Mouse (Mus musculus) naive thymus-derived CD4-positive, alpha-beta T cell, adult 2 months (primary cell): ENCODE results near the gene Fndc3b.

Experiments used
- DNase-seq: peaks from one replicate; pipeline ENCODE4 v3.0.0-alpha.2; 2011; ENCODE audit warnings: low read depth

Fndc3b gene

DNA sequence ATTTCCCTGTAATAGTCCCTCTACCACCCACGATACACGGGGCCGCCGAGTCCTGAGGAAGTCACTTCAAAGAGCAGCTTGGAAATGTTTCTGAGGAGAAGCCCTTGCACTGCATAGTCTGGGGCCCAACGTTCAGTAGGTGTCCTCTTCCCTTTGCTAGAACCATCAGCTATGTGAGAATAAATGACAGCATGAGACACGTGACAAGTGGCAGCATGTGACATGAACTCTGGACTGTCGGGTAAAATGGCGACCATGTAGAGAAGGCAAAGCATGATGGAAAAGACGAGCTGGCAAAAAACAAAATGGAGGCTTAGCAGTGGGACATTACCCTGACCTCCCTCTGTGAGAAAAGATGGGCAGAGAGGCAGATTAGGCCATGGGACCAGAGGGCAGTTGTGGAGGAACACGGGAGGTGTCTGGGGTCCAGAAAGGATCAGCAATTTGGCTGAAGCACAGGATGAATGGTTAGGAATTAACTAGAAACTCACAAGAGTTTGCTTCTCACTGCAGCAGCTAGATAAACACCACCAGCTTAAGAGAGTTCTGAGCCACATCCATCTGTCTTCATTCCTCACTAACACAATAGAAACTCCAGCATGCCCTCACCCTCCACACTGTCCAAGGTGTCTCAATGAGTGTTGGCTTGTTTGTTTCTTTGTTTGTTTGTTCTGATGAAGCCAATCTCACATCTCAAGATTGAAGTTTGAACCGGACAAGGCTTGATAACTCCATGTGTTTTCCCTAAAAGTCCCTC lies 118.2 kb downstream of the Fndc3b start:
- no peak for DNase-seq

DNA sequence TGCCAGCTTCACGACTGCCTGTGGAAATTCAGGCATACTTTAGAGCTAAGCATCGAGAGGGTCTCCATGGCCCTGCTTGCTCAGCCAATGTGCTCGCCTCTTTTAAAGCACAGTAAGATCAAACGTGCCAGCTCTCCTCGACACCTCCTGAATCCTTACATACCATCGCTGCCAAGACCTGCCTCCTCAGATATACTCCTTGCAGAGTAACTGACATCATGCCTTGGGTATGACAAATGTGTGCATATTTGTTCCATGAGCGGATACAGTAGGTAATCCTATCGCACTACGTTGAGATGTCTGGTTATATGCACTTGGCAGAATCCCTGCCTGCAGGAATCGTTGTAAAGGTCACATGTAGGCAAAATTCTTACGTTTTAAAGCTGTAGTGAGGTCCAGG lies 120.3 kb downstream of the Fndc3b start:
- no peak for DNase-seq

- DNase-seq, result no peak
Observed at GRCm38 (mm10) chr3:27589305-27589704, 121.8 kb downstream of the Fndc3b start.

- no peak for DNase-seq
Observed at GRCm38 (mm10) chr3:27588604-27589003, 122.5 kb downstream of the Fndc3b start.

DNA sequence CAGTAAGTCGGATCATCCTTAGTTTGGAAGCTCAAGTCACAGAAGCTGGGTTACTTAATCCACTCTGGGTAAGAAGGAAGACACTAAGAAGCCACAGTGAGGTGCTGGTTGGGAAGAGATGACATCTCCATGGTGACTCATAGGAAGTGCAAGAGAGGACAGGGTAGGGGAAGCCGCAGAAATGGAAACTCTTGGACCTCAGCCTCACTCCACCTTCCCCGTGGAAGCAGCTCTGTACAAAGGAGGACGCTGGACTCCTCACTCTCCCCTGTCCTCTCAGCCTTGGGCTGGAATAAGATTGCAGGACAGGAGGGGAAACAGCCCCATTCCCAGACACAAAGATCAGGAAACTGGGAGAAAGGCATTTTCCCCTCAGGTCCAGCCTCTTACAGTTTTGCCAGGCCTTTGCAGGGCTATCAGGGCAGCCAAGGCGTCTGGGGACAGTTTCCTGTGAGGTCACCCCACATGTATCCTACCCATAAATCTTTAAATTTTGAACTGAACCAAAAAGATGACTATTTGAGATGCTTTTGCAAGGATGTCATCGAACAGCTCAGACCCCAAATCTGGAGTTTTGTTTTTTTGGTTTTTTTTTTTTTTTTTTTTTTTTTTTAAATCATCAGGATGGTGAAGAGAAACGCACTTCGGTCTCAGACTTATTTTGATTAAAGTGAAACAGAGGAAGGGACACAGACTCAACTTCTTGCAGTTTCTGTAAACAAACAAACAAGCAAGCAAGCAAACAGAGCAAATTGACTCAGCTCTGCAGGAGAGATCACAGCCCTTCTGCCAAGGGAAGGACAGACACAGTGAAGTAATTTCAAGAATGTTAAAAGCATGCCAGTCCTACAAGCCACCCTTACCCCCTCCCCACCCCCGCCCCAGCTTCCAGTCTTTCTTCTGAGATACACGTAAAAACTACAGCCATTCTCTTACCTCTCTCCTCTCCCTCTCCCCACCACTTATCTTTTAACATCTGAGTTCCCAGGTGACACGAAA lies 126.2 kb downstream of the Fndc3b start:
- DNase-seq, result no peak

DNA sequence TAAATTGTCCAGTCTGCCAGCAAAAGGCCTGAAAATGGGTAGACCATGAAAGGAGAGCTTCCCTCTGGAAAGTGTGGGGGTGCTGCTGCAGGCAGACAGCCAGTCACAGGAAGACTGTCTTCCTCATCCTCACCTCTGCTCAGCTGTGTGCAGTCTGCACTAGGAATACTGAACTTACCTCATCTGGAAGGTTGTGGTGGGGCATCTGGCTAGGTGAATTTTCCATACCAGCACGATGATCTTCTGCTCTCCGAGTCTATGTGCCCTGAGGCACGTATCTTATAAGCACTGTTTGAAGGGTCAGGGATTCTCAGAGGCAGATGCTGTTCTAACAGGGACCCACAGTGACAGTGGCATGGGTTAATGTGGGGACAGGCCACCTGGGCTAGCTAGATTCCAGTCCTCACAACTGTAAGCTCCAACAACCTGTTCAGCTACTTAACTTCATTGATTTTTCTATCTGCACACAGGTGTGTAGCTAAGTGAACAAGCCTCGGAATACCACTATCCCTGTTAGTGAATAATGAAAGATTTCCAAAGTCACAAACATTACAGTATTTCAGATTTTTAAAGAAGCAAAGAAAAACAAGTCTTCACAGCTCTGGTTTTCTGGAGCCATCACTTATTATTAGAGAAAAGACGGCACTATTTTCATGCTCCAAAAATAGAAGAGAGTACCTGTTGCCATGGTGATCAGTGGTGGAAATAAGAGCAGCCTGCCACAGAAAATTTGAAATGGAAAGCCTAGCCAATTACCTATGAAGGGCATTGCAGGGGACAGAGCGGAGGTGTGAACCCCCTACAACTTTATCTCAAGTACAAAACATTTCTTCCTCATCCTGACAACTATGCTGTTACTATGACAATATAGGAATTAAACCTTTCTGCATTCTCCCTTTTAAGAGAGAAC lies 128.9 kb downstream of the Fndc3b start:
- DNase-seq, result no peak

- no peak for DNase-seq
Observed at GRCm38 (mm10) chr3:27580956-27581355, 130.2 kb downstream of the Fndc3b start.

GRCm38 (mm10) chr3:27579894-27580613 lies 131.1 kb downstream of the Fndc3b start:
- DNase-seq, result no peak

DNA sequence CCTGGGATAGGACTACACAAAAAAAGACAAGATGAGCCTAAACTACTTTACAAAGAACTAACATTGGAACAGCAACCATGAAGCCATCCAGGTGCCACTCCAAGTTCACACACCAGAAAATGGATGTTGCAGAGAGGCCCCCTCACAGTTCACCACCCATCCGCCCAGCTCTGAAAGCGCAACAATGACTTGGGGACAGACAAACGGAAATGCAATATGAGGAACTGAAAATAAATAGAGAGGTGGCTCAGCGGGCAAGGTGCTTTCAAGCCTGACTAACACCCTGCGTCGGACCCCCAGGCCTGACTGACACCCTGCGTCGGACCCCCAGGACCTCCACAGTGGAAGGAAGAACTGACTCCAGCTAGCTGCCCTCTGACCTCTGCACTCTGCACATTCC lies 131.9 kb downstream of the Fndc3b start:
- no peak for DNase-seq

- DNase-seq, result no peak
Observed at GRCm38 (mm10) chr3:27577349-27578025, 133.6 kb downstream of the Fndc3b start.

DNA sequence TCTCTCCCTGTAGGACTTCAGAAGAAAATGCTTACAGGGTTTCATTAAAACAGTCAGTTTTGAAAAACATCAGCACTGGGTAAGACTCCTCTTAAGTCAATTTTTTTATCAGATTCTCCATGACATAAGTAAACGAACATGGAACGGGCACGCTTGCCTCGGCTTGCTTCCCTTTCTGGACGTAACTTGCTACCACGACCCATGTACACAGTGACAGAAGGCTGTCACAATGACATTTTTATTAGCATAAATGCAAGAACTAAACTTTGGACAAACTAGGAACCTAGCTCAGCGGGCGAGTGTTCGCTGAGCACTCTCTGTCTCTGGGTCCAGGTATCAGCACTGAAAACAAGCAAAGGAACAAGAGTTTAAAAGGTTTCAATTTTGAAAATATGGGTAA lies 136.9 kb downstream of the Fndc3b start:
- no peak for DNase-seq

GRCm38 (mm10) chr3:27573458-27573857 lies 137.6 kb downstream of the Fndc3b start:
- DNase-seq, result no peak

- no peak for DNase-seq
Observed at GRCm38 (mm10) chr3:27572305-27572704, 138.8 kb downstream of the Fndc3b start.

DNA sequence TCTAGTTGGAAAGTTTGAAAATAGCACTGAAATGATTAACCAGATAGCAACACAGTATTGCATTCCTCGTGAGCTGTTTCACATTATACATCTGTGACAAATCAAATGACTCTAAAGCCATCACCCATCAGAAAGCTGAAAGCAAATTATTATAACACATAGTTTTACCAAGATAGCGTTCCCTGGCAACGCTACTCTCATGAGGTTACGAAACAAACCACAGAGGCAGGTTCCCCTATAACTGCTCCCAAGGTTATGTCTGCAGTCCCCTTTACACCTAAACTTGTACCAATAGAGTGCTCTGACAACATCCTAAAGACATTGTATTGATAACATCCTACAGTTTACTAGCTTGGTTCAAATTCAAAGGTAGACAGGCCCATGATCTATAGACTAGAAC lies 145.8 kb downstream of the Fndc3b start:
- no peak for DNase-seq

DNA sequence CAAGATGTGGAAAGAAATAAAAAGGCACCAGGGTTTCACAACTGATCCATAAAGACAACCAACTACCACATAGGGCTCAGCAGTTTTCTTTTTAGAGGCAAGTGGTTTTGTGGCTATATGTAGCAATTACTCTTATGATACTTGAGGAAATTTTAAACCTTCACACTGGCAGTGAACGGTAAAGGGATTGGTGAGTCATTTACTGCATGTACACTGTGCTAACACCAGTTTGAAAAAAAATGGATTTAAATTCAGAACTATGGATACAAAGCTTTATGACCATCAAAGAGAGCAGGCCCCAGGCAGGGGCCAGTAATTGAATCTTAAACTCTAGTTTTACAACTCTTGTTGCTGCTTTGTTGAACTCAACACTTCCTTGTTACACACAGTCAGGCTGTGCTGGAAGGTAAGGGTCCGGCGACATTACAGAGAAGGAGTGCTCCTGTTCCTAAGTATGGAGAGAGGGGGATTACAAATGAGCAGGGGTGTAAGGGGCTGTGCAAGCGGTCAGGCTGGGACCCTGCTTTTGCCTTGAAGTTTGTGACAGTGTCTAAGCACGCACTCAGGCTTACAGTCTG lies 148.0 kb downstream of the Fndc3b start:
- DNase-seq, result no peak

- DNase-seq, result no peak
Observed at GRCm38 (mm10) chr3:27562476-27562875, 148.6 kb downstream of the Fndc3b start.

DNA sequence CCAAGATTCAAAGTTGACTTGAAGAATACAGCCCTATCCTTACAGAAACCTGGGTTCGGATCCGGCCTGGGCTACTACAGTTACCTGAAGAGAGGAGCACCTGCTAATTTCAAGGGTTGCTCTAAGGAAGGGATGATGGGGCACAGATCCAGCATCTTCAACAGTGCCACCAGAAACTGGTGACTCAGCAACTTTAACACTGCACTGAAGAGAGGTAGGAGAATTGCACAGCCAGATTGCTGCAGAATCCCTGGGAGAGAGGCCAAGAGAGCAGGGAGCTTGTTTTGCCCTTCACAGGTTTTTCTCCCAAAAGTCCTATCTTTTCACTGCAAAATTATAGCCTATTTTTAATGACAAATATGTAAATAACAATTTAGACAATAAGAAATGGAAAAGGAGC lies 149.2 kb downstream of the Fndc3b start:
- no peak for DNase-seq

- DNase-seq, result no peak
Observed at GRCm38 (mm10) chr3:27559316-27559715, 151.8 kb downstream of the Fndc3b start.

DNA sequence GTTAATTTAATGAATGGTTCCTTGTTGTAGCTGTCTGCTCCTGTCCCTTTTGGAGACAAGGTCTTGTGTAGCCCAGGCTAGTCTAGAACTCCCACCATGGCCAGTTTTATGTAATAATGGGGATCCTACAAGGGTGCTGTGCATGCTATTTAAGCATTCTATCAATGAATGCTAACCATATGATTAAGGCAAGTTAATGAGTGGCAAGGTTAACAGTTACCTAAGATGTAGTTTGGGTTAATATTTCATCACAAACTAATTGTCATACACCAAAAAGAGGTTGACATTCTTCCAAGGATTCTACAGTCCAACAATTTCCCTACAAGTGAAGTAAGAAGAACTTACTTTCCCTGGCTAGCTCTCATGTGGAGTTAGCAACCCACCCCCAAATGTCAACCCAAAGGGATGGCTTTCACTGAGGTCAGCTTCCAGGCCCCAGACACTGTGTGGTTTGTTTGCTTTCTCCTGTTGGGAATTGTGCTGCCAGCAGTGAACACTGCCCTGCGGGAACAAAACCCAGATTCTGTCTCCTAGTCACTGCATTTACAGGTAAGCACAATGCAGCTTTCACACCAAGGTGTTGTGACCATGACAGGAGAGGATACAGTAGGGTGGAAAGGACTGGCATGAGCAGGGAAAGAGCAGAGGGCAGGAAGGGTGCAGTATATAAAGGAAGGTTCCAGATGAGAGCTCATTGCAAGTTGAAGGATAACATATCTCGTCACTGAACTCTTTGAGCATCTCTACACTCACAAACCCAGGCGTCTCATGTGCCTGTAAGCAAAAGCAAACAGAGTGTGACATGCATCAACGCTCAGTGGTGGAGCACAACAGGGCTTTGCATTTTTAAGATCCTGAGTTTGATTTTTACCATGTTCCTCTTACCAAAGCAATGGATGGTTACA lies 153.8 kb downstream of the Fndc3b start:
- DNase-seq, result no peak
